Mouse (Mus musculus): Measurements from ENCODE around the gene Gm3336. TPM values are rescaled to one million over a fixed set of nuclear protein-coding genes. Genes with fewer than 3 reads are reported as not detected.

The Gm3336 gene
- polyA plus RNA-seq, 1 experiment from 2014 or later: 4.1 TPM

DNA sequence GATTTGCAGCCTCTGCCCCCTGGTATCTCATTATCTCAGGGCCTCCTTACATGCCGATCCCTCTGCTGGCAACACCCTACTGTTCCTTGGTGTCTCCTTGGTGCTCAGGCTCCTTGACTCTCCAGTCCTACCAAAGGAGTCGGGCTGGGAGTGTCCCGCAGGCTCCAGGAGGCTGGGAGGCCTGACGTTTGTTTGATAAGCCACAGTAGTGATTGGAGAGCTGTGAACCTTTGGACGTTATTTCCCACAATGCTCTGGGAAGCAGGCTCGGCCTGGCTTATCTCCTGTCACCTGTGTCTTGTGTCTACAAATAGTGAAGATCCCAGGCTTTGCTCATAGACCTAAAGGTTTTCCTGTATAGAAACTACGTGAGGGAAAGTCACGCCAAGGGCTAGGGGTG, 45.7 kb downstream of the Gm3336 start:
- WGBS: 59% methylated on average over 8 of the region's 8 CpGs
- 0 out of 2 replicates have a peak overlapping the region, but pooled peaks have one; percentile 82 for H3K9ac ChIP-seq (ENCODE audit: low read depth, low read length)
- H3K27me3 ChIP-seq (replicated peaks; ENCODE audit: control insufficient read depth, insufficient read depth, low read length): no peaks in the 10 kb centered on the region
- peak overlapping the region; percentile 92 for H3K4me2 ChIP-seq (ENCODE audit: low read depth, low read length)
- H3K27ac ChIP-seq (ENCODE audit: low read length): peak overlapping the region; percentile 91
- no peaks in the 10 kb centered on the region for H3K9me3 ChIP-seq (ENCODE audit: control insufficient read depth, low read length)
- 0 out of 2 replicates have a peak overlapping the region, but pooled peaks have one; percentile 4 for H3K4me3 ChIP-seq (ENCODE audit: low read length)
- H3K4me1 ChIP-seq (ENCODE audit: control insufficient read depth, insufficient read depth, low read length): peaks cover 25% of the 10 kb centered on the region
- peak; percentile 74 for ATAC-seq
- H3K36me3 ChIP-seq (ENCODE audit: control insufficient read depth, insufficient read depth, low read length): peaks cover 10% of the 10 kb centered on the region

DNA sequence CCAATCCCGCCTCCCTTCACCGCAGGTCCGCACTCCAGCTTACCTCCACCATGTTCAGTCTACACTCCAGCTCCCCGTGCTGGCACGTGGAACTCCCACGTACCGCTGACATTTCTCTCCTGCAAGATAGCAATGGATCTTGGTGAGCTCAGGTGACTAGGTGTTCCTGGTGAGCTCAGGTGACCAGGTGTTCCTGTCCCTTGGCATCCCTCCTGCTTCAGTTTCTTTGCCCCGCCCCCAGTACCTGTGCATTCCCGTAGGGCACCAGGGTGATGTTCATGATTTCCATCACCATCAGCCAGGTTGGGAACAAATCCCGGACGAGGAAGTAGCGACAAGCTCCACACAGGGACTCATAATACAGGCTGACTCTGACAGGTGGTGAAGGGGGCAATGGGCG, 46.3 kb downstream of the Gm3336 start:
- peaks cover 10% of the 10 kb centered on the region for H3K36me3 ChIP-seq (ENCODE audit: control insufficient read depth, insufficient read depth, low read length)
- peak overlapping the region; percentile 66 for H3K4me3 ChIP-seq (ENCODE audit: low read length)
- H3K9ac ChIP-seq (ENCODE audit: low read depth, low read length): 0 out of 2 replicates have a peak overlapping the region, but pooled peaks have one; percentile 82
- no peaks in the 10 kb centered on the region for H3K9me3 ChIP-seq (ENCODE audit: control insufficient read depth, low read length)
- peak overlapping the region; percentile 92 for H3K4me2 ChIP-seq (ENCODE audit: low read depth, low read length)
- ATAC-seq: no peak
- H3K27me3 ChIP-seq (replicated peaks; ENCODE audit: control insufficient read depth, insufficient read depth, low read length): no peaks in the 10 kb centered on the region
- WGBS: 73% methylated on average over 13 of the region's 13 CpGs
- H3K27ac ChIP-seq (ENCODE audit: low read length): peak overlapping the region; percentile 91
- peaks cover 19% of the 10 kb centered on the region for H3K4me1 ChIP-seq (ENCODE audit: control insufficient read depth, insufficient read depth, low read length)

DNA sequence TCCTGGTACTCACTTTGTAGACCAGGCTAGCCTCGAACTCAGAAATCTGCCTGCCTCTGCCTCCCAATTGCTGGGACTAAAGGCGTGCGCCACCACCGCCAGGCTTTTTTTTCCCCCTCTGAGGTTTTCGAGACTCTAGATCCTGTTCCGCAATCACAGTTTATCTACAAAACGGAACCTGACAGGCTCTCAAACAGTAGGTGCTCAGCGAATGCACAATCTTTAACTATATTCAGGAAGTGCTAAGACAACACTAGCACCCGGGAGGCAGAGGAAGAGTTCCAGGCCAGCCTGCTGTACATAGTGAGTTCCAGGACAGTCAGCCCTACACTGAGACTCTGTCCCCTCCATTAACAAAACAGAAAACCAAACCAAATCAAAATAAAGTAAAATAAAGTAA, 47.0 kb downstream of the Gm3336 start:
- H3K4me2 ChIP-seq (ENCODE audit: low read depth, low read length): peak overlapping the region; percentile 92
- no peaks in the 10 kb centered on the region for H3K9me3 ChIP-seq (ENCODE audit: control insufficient read depth, low read length)
- H3K4me1 ChIP-seq (ENCODE audit: control insufficient read depth, insufficient read depth, low read length): peaks cover 13% of the 10 kb centered on the region
- H3K27me3 ChIP-seq (replicated peaks; ENCODE audit: control insufficient read depth, insufficient read depth, low read length): no peaks in the 10 kb centered on the region
- ATAC-seq: no peak
- H3K27ac ChIP-seq (ENCODE audit: low read length): peak overlapping the region; percentile 91
- peak overlapping the region; percentile 82 for H3K9ac ChIP-seq (ENCODE audit: low read depth, low read length)
- 69% methylated on average over 9 of the region's 9 CpGs for WGBS
- peak overlapping the region; percentile 66 for H3K4me3 ChIP-seq (ENCODE audit: low read length)
- peaks cover 15% of the 10 kb centered on the region for H3K36me3 ChIP-seq (ENCODE audit: control insufficient read depth, insufficient read depth, low read length)

DNA sequence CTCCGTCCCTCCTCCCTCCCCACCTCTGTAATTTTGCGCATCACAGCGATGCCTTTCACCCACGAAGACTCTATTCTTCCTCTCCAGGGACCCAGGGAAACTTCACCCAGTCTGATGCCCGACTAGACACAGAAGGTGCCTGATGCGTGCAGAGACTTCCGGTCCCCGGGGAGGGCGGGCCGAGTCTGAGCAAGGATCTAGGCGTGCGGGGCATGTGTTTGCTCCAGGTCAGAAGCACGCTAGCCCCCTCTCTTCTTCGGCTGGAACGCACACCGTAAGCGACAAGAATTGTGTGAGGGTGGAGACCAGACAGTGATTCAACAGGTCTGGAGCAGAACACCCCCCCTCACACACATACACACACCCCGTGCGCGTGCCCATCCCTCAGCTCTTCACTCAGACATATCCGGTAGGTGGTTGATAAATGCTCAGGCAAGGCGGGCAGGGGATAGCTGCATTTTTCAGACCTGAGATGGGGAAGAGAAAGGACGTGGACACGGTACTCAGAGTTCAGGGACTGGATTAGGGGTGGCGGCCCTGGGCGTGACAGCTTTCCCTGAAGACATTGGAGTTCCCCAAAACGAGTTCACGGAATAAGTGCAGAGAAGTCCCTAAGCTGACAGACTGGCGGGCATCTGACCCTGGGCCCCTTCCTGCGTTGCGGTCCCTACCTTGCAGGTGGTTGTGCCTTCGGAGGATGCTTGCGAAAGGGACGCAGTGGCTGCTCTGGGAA, 47.7 kb downstream of the Gm3336 start:
- peaks cover 22% of the 10 kb centered on the region for H3K36me3 ChIP-seq (ENCODE audit: control insufficient read depth, insufficient read depth, low read length)
- H3K4me1 ChIP-seq (ENCODE audit: control insufficient read depth, insufficient read depth, low read length): peaks cover 13% of the 10 kb centered on the region
- ATAC-seq: 0 out of 2 replicates have a peak, but pooled peaks have one; percentile 3
- peak overlapping the region; percentile 91 for H3K27ac ChIP-seq (ENCODE audit: low read length)
- 2% methylated on average over 34 of the region's 34 CpGs for WGBS
- no peaks in the 10 kb centered on the region for H3K27me3 ChIP-seq (replicated peaks; ENCODE audit: control insufficient read depth, insufficient read depth, low read length)
- H3K4me2 ChIP-seq (ENCODE audit: low read depth, low read length): peak overlapping the region; percentile 92
- peak overlapping the region; percentile 82 for H3K9ac ChIP-seq (ENCODE audit: low read depth, low read length)
- H3K4me3 ChIP-seq (ENCODE audit: low read length): peak overlapping the region; percentile 66
- H3K9me3 ChIP-seq (ENCODE audit: control insufficient read depth, low read length): no peaks in the 10 kb centered on the region

DNA sequence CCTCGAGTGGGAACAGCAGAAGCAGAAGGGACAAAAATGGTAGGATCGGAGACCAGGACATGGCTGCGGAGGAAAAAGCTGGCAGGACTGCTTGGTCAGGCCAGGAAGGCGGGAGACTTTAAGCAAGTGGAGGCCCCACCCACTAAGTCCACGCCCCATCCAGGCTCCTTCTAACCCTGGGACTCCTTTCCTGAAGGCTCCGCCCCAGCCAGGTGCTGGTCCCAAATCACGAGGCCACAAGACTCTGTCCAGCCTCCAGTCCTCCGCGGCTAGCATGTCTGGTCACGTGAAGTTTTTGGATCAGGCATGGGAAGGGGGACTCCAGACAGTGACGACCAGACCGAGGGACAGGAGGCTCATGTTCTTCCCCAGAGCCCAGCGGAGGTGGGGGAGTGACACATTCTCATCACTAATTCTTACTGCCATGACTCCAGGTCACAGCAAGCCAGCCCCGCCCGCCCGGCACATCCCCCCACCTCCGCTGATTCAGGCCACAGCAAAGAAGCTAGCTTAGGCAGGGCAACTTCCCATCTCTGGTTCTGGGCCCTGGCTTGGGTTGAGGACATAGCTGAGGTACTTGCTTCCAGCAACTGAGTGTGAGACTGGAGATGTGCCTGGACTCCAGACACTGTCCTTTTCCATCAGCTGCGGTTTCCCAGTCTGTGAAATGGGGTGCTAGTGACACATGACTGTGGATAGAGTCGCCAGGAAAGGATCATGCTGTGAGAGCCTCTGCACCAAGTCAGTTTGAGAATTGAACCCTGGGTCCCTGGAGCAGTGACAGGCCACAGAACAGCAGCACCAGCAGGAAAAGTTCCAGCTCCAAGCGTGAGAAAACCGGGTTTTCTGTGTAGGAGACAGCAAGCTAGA, 48.5 kb downstream of the Gm3336 start:
- Histone ChIP-seq H3K9ac (ENCODE audit: low read depth, low read length) (peak overlapping the region; percentile 82), H3K27me3 (replicated peaks; ENCODE audit: control insufficient read depth, insufficient read depth, low read length) (no peaks in the 10 kb centered on the region), H3K36me3 (ENCODE audit: control insufficient read depth, insufficient read depth, low read length) (peaks cover 28% of the 10 kb centered on the region), H3K4me1 (ENCODE audit: control insufficient read depth, insufficient read depth, low read length) (peaks cover 13% of the 10 kb centered on the region), H3K4me3 (ENCODE audit: low read length) (peak overlapping the region; percentile 66), H3K9me3 (ENCODE audit: control insufficient read depth, low read length) (no peaks in the 10 kb centered on the region), H3K27ac (ENCODE audit: low read length) (peak overlapping the region; percentile 91), H3K4me2 (ENCODE audit: low read depth, low read length) (peak overlapping the region; percentile 92)
- WGBS: 10% methylated on average over 21 of the region's 21 CpGs
- peak; percentile 59 for ATAC-seq

DNA sequence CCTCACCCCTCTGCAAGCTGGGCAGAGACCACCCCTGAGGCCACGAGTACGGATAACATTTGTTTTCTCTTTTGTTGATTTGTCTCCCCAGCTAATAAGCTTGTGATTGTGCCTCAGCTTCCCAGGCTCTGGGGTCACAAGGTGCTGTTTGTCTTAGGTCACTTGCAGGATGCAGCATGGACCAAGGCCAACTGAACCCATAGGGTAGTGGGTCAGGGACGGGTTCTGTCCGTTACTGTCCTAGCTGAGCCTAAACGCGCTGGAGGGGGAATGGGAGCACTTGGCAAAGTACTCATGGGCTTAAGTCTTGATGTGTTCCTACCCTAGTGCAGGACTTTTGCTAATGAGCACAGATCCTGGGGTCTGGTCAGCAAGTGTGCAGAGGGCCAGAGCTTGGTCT, 49.2 kb downstream of the Gm3336 start:
- Histone ChIP-seq H3K27me3 (replicated peaks; ENCODE audit: control insufficient read depth, insufficient read depth, low read length) (no peaks in the 10 kb centered on the region), H3K4me2 (ENCODE audit: low read depth, low read length) (no peak overlapping the region), H3K4me1 (ENCODE audit: control insufficient read depth, insufficient read depth, low read length) (peaks cover 17% of the 10 kb centered on the region), H3K27ac (ENCODE audit: low read length) (no peak overlapping the region), H3K9ac (ENCODE audit: low read depth, low read length) (no peak overlapping the region), H3K4me3 (ENCODE audit: low read length) (no peak overlapping the region), H3K36me3 (ENCODE audit: control insufficient read depth, insufficient read depth, low read length) (peaks cover 31% of the 10 kb centered on the region), H3K9me3 (ENCODE audit: control insufficient read depth, low read length) (no peaks in the 10 kb centered on the region)
- 90% methylated on average over 6 of the region's 6 CpGs for WGBS
- ATAC-seq: no peak

DNA sequence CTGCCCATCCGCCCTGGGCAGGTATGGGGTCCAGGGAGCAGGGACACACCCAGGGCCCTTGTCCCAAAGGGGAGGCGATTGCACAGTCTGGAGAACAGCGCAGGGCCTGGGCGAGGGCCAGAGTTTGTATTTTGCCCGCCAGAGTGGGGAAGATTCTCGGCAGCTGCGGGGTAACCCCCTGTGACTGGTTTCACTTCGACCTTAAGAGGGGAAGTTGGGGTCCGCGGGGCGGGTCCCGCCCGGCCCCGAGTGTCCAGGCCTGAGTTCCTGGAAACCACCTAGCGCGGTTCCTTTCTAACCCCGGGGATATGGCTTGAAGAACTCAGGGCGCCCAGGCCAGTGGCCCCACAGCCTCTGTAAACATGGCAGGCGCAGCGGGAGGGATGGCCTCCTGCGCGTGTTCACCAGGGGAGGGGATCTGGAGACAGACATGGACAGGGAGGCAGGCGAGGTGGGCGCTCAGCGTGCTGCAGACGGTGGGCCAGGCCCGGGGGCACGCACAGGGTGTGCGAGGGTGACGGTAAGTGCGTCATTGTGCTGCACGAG, 50.0 kb downstream of the Gm3336 start:
- Histone ChIP-seq H3K4me2 (ENCODE audit: low read depth, low read length) (no peak overlapping the region), H3K9ac (ENCODE audit: low read depth, low read length) (no peak overlapping the region), H3K9me3 (ENCODE audit: control insufficient read depth, low read length) (no peaks in the 10 kb centered on the region), H3K27ac (ENCODE audit: low read length) (no peak overlapping the region), H3K4me1 (ENCODE audit: control insufficient read depth, insufficient read depth, low read length) (peaks cover 25% of the 10 kb centered on the region), H3K36me3 (ENCODE audit: control insufficient read depth, insufficient read depth, low read length) (peaks cover 31% of the 10 kb centered on the region), H3K4me3 (ENCODE audit: low read length) (no peak overlapping the region), H3K27me3 (replicated peaks; ENCODE audit: control insufficient read depth, insufficient read depth, low read length) (no peaks in the 10 kb centered on the region)
- 92% methylated on average over 32 of the region's 32 CpGs for WGBS
- ATAC-seq: no peak

DNA sequence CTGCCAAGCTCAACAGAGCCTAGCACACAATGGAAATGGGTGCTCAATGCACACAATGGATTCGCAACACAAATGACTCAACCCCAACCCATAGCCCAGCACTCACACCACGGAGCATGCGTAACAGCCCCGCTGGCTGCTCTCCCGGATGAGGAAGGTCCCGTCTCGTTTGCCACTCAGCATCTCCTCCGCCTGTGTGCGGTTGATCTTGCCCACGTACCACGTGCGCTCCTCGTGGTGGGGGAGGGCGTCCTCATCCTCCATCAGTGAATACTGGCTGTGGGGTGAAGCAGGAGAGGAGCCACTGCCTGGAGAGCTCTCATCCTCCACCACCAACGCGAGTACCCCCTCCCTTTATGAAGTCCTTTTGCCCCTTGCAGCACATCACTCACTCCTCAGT, 50.6 kb downstream of the Gm3336 start:
- H3K9ac ChIP-seq (ENCODE audit: low read depth, low read length): no peak overlapping the region
- peaks cover 28% of the 10 kb centered on the region for H3K4me1 ChIP-seq (ENCODE audit: control insufficient read depth, insufficient read depth, low read length)
- ATAC-seq: no peak
- H3K27me3 ChIP-seq (replicated peaks; ENCODE audit: control insufficient read depth, insufficient read depth, low read length): no peaks in the 10 kb centered on the region
- no peak overlapping the region for H3K4me2 ChIP-seq (ENCODE audit: low read depth, low read length)
- WGBS: 85% methylated on average over 16 of the region's 16 CpGs
- no peak overlapping the region for H3K4me3 ChIP-seq (ENCODE audit: low read length)
- H3K9me3 ChIP-seq (ENCODE audit: control insufficient read depth, low read length): no peaks in the 10 kb centered on the region
- peaks cover 29% of the 10 kb centered on the region for H3K36me3 ChIP-seq (ENCODE audit: control insufficient read depth, insufficient read depth, low read length)
- no peak overlapping the region for H3K27ac ChIP-seq (ENCODE audit: low read length)

DNA sequence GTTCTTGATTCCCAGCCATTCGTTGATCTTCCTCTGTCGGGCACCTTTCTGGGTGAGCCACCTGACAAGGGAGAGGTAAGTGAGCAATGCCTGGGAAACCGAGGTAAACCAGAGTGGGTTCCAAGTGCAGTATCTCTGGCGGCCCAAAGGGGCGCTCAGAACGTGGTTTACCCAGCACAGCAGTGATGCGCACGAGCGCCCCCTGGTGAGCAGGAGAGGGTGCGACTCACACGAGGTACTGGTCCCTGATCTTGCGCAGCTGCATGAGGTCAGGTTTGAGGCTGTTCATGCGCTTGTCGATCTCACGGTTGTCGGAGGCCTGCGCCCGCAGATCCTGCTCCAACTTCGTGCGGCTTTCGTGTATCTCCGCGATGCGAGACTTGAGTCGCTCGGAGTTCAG, 51.0 kb downstream of the Gm3336 start:
- WGBS: 7% methylated on average over 26 of the region's 26 CpGs
- H3K9me3 ChIP-seq (ENCODE audit: control insufficient read depth, low read length): no peaks in the 10 kb centered on the region
- no peak overlapping the region for H3K9ac ChIP-seq (ENCODE audit: low read depth, low read length)

More for the DNA sequence above, 51.0 kb downstream of the Gm3336 start:
- Histone ChIP-seq H3K27me3 (replicated peaks; ENCODE audit: control insufficient read depth, insufficient read depth, low read length) (no peaks in the 10 kb centered on the region), H3K27ac (ENCODE audit: low read length) (no peak overlapping the region), H3K36me3 (ENCODE audit: control insufficient read depth, insufficient read depth, low read length) (peaks cover 29% of the 10 kb centered on the region), H3K4me3 (ENCODE audit: low read length) (no peak overlapping the region), H3K4me2 (ENCODE audit: low read depth, low read length) (no peak overlapping the region), H3K4me1 (ENCODE audit: control insufficient read depth, insufficient read depth, low read length) (peaks cover 32% of the 10 kb centered on the region)
- peak; percentile 40 for ATAC-seq
